Mouse (Mus musculus) lung, postnatal 0 days (tissue): Measurements from ENCODE around the gene Gcc2. TPM values are rescaled to one million over a fixed set of nuclear protein-coding genes. Genes with fewer than 3 reads are reported as not detected.

Source experiments
- ATAC-seq: fragments of 200-750 bp; cut with Nextera tagmentation; 2 replicates; pipeline ENCODE4 v1.8.0; 2017; ENCODE audit warnings: moderate library complexity
- DNase-seq: peaks from one replicate; pipeline ENCODE4 v3.0.0-alpha.2; 2016; ENCODE audit warnings: low spot score
- H3K27ac ChIP-seq: fragments of 300-500 bp; sonication (generic); 2 replicates; pipeline ENCODE4 v1.5.1; 2014; ENCODE audit warnings: antibody characterized with exemption, mild to moderate bottlenecking, low read length, mixed read lengths
- H3K27me3 ChIP-seq: fragments of 300-500 bp; sonication (generic); replicated peaks from 2 replicates; pipeline ENCODE4 v1.6.1; 2014; ENCODE audit warnings: low read length, mixed read lengths; ENCODE audit not compliant: insufficient read depth
- H3K36me3 ChIP-seq: fragments of 300-500 bp; sonication (generic); 2 replicates; pipeline ENCODE4 v1.6.1; 2014; ENCODE audit warnings: low read length, mixed read lengths; ENCODE audit not compliant: insufficient read depth
- H3K4me1 ChIP-seq: fragments of 300-500 bp; sonication (generic); 2 replicates; pipeline ENCODE4 v1.6.1; 2014; ENCODE audit warnings: antibody characterized with exemption, low read depth, low read length, mixed read lengths; ENCODE audit not compliant: insufficient read depth
- H3K4me2 ChIP-seq: fragments of 300-500 bp; sonication (generic); replicated peaks from 2 replicates; pipeline ENCODE4 v1.6.1; 2014; ENCODE audit warnings: low read depth, mild to moderate bottlenecking, low read length, moderate library complexity, mixed read lengths
- H3K4me3 ChIP-seq: fragments of 300-500 bp; sonication (generic); 2 replicates; pipeline ENCODE4 v1.5.1; 2014; ENCODE audit warnings: low read depth, low read length
- H3K9ac ChIP-seq: fragments of 300-500 bp; sonication (generic); replicated peaks from 2 replicates; pipeline ENCODE4 v1.6.1; 2014; ENCODE audit warnings: low read depth, mild to moderate bottlenecking
- H3K9me3 ChIP-seq: fragments of 300-500 bp; sonication (generic); 2 replicates; pipeline ENCODE4 v1.6.1; 2016; ENCODE audit warnings: low read length, mixed read lengths
- CTCF ChIP-seq: IDR thresholded peaks from 2 replicates; pipeline ENCODE4 v1.5.1; 2016; ENCODE audit warnings: antibody characterized with exemption, mild to moderate bottlenecking
- EP300 ChIP-seq: IDR thresholded peaks from 2 replicates; pipeline ENCODE4 v1.6.1; 2016; ENCODE audit warnings: antibody characterized with exemption, mild to moderate bottlenecking, control low read depth
- WGBS: fragments of 180-500 bp; shearing (Covaris S2); extraction: QIAGEN DNeasy Blood & Tissue Kit; methylation state at CpG from one replicate; pipeline ENCODE4 v1.1.7; 2014; 5-methylcytosine and 5-hydroxymethylcytosine counted together
- polyA plus RNA-seq: library from polyadenylated mRNA; unstranded; fragments of >200 nt; fragmentation: Nextera tagmentation; extraction: Ambion mirVana; gene quantifications from 2 replicates; pipeline ENCODE4 v1.2.1, GENCODE M21; 2015

Gene Gcc2
- polyA plus RNA-seq, 1 experiment from 2014 or later, result 91.7 TPM

DNA sequence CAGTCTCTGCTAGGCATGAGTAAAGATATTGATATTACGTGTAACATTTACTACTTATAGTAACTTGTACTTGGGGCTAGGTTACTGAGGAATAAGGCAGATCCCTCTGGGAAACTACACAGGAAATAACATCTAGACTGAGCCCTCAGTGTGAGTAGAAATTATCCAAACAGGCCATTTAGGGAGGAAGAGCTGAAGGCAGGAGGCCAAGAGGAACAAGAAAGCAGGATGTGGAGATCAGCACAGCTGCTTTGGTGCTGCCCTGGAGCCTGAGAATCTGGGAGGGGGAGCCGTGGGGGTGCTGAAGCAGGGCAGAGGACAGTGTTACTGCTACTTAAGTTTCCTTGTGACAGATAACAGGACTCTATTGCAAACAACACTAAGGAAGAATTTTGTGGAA is 86.4 kb downstream of the Gcc2 start:
- WGBS, result 16% methylated on average over 2 of the region's 2 CpGs
- Histone ChIP-seq H3K36me3 (no peaks in the 10 kb centered on the region), H3K4me3 (no peak overlapping the region), H3K9ac (no peak overlapping the region), H3K4me2 (no peak overlapping the region), H3K27me3 (no peaks in the 10 kb centered on the region), H3K9me3 (no peaks in the 10 kb centered on the region), H3K27ac (peak overlapping the region; percentile 78), H3K4me1 (peaks cover 12% of the 10 kb centered on the region; the same call in 1 of the 2 replicates)
- ATAC-seq (peak; percentile 90), DNase-seq (peak; percentile 75)
- peak; percentile 53 for TF ChIP-seq EP300
- no peak for TF ChIP-seq CTCF

DNA sequence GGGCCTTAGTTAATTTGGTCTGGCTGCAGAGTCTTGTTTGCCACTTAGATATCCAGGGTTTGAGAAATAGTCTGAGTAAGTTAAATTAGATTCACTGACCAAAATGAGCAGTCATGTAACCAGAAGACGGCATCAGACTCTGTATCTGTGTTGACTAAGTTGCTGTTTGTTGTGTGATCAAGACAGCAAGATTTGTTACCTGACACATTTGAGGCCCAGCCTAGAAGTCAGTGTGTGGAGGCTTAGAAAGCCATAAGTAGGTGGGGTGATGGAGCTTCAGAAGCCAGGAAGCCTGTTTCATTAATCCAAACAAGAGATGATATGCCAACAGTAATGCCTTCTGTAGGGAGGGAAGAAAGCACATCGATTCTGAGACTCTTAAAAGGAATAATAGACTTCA is 86.9 kb downstream of the Gcc2 start:
- Histone ChIP-seq H3K9ac (no peak overlapping the region), H3K27ac (peak overlapping the region; percentile 78), H3K9me3 (no peaks in the 10 kb centered on the region), H3K27me3 (no peaks in the 10 kb centered on the region), H3K4me1 (peaks cover 12% of the 10 kb centered on the region; the same call in 1 of the 2 replicates), H3K36me3 (no peaks in the 10 kb centered on the region), H3K4me2 (no peak overlapping the region), H3K4me3 (no peak overlapping the region)
- 29% methylated on average over 2 of the region's 2 CpGs for WGBS
- TF ChIP-seq CTCF, result no peak
- no peak for TF ChIP-seq EP300
- DNase-seq (no peak), ATAC-seq (peak; percentile 20; the same call in 1 of the 2 replicates)

DNA sequence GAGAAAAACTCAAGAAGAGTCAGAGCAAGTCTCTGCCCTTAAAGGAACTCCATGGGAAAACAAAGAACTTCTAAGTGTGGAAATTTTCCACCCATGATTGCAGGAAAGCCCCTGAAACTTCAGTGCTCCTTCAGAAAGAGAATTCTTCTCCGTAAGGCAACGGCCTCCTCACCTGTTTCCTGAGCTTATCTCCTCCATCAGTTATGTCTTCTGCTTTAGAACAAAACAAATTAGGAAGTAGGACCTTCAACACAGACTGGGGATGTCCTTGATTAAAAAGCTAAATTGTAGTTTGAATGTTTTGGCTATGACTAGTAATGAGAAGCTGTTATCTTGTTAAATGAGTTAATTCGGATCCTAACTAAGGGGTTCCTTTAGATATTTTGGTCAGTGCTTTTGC is 88.3 kb downstream of the Gcc2 start:
- Histone ChIP-seq H3K4me1 (peaks cover 5% of the 10 kb centered on the region; the same call in 1 of the 2 replicates), H3K27me3 (no peaks in the 10 kb centered on the region), H3K4me2 (no peak overlapping the region), H3K4me3 (no peak overlapping the region), H3K9me3 (no peaks in the 10 kb centered on the region), H3K36me3 (no peaks in the 10 kb centered on the region), H3K9ac (no peak overlapping the region), H3K27ac (peak overlapping the region; percentile 78; the same call in 1 of the 2 replicates)
- TF ChIP-seq EP300, result no peak
- TF ChIP-seq CTCF, result no peak
- 74% methylated on average over 3 of the region's 3 CpGs for WGBS
- no peak for DNase-seq
- no peak for ATAC-seq

DNA sequence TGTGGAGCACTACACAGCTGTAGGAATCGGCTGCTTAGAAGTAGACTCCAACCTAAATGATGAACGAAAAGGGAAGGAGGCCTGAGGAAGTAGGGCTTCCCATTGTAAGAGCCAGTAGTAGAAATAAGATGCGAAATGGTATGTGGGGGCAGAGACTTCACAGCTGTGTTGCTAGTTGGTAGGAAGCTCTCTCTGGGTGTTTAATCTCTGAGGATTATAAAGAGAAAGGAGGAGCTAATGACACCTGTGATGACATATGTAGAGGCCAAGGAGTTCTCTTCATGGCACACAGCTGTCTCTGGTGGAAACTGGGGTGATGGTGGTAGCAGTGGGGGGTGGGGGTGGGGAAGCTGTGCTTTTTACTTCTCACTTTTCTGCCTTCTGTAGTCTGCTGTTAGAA is 95.3 kb downstream of the Gcc2 start:
- peak overlapping the region; percentile 6; the same call in 1 of the 2 replicates for H3K27ac ChIP-seq
- 0 out of 2 replicates have a peak, but pooled peaks cover 2% of the 10 kb centered on the region for H3K4me1 ChIP-seq
- DNase-seq, result no peak
- no peak overlapping the region for H3K9ac ChIP-seq
- H3K9me3 ChIP-seq, result no peaks in the 10 kb centered on the region
- 71% methylated on average over 3 of the region's 3 CpGs for WGBS
- no peaks in the 10 kb centered on the region for H3K36me3 ChIP-seq
- H3K27me3 ChIP-seq, result no peaks in the 10 kb centered on the region
- no peak for ATAC-seq
- no peak for TF ChIP-seq CTCF
- TF ChIP-seq EP300, result no peak
- no peak overlapping the region for H3K4me2 ChIP-seq
- no peak overlapping the region for H3K4me3 ChIP-seq

DNA sequence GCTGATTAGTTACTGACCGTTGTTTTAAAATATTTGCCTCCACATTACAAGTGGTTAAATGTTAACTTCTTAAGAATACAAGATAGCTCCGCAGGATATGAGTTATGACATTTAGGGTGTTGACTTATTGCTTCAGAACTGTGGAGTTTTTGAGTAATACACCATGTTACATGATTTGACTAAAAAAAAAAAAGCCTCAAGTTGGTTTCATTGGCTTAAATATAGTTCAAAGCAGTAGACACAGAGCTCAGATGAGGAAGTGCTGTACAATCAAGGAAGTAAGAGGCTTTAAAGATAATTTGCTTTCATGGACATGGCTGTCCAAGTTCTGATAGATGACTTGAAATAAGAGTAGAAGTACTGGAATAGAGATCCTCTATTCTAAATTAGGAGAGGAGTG is 96.4 kb downstream of the Gcc2 start:
- no peaks in the 10 kb centered on the region for H3K9me3 ChIP-seq
- peak; percentile 61 for ATAC-seq
- WGBS, result 35% methylated on average over 2 of the region's 2 CpGs
- peak; percentile 51; the same call in 1 of the 2 replicates for TF ChIP-seq EP300
- no peak for TF ChIP-seq CTCF
- no peaks in the 10 kb centered on the region for H3K27me3 ChIP-seq
- H3K27ac ChIP-seq, result 0 out of 2 replicates have a peak overlapping the region, but pooled peaks have one; percentile 7
- H3K9ac ChIP-seq, result no peak overlapping the region
- H3K4me2 ChIP-seq, result no peak overlapping the region
- no peaks in the 10 kb centered on the region for H3K4me1 ChIP-seq
- H3K4me3 ChIP-seq, result no peak overlapping the region
- DNase-seq, result peak; percentile 71
- H3K36me3 ChIP-seq, result no peaks in the 10 kb centered on the region

DNA sequence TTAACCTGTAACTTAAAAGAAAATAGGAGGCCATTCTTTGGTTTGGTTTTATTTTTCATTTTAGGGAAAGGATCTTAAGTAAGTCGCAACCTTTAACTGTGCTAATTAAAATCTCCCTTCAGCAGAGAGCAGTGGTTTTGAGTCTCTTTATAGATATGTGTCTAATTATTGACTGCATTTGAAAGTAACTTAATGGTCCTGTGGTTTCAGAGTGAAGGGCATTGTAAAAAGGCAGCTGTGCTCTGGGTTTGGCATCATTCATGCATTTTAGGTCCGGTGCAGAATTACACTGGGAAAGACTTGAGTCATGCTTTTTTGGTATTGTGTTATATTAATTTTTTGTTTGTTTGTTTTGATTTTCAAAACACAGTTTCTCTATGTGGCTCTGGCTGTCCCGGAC is 97.1 kb downstream of the Gcc2 start:
- H3K4me1 ChIP-seq, result no peaks in the 10 kb centered on the region
- H3K4me3 ChIP-seq, result no peak overlapping the region
- no peaks in the 10 kb centered on the region for H3K9me3 ChIP-seq
- H3K9ac ChIP-seq, result no peak overlapping the region
- H3K27ac ChIP-seq, result no peak overlapping the region
- no peaks in the 10 kb centered on the region for H3K36me3 ChIP-seq
- DNase-seq, result no peak
- no peak overlapping the region for H3K4me2 ChIP-seq
- ATAC-seq, result no peak
- 85% methylated on average over 3 of the region's 3 CpGs for WGBS
- no peaks in the 10 kb centered on the region for H3K27me3 ChIP-seq
- no peak for TF ChIP-seq EP300
- no peak for TF ChIP-seq CTCF

DNA sequence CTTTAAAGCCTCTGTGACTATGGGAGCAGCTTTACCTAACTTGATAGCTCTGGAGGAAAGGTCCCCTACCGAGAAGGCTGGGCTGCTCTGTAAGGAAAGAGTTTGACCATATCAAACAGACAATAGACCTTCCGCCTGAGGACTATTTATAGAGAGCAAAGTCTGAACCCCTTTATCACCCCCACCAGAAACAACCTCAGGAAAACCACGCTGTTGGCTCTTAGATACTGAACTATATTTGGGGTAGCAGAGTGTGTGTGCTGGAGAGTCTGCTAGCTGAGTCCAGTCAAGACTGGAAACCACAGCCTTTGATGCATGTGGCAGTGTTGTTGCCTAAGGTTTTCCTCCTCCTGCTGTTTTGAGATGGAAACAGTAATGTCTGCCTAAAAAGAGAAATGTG is 99.3 kb downstream of the Gcc2 start:
- Histone ChIP-seq H3K9ac (no peak overlapping the region), H3K9me3 (no peaks in the 10 kb centered on the region), H3K4me1 (no peaks in the 10 kb centered on the region), H3K36me3 (no peaks in the 10 kb centered on the region), H3K4me2 (no peak overlapping the region), H3K27ac (0 out of 2 replicates have a peak overlapping the region, but pooled peaks have one; percentile 11), H3K4me3 (no peak overlapping the region), H3K27me3 (no peaks in the 10 kb centered on the region)
- ATAC-seq (no peak), DNase-seq (no peak)
- WGBS, result 41% methylated on average over 3 of the region's 3 CpGs
- TF ChIP-seq CTCF, result no peak
- TF ChIP-seq EP300, result no peak

Other genes with a start within 250 kb of the Gcc2 start
- not detected in 2 replicates for gene AW822073, start 30.6 kb upstream of the Gcc2 start, polyA plus RNA-seq
- not detected in 2 replicates for gene Duxf3, start 22.8 kb upstream of the Gcc2 start, polyA plus RNA-seq
- not detected in 2 replicates for gene Gm4981, start 18.8 kb upstream of the Gcc2 start, polyA plus RNA-seq
- 314 and 322 TPM in 2 replicates for gene Lims1, start 68.0 kb downstream of the Gcc2 start, polyA plus RNA-seq
- 12.6 and 15.3 TPM in 2 replicates for gene Ranbp2, start 191.4 kb downstream of the Gcc2 start, polyA plus RNA-seq
- gene Ccdc138, start 242.5 kb downstream of the Gcc2 start, polyA plus RNA-seq, result 3.0 and 4.2 TPM in 2 replicates